Mouse (Mus musculus): ENCODE measurements around the gene Cenpc1. TPM values are rescaled to one million over a fixed set of nuclear protein-coding genes. Genes with fewer than 3 reads are reported as not detected.

Cenpc1 gene
- polyA plus RNA-seq, 1 experiment from 2014 or later = 10.4 TPM

GRCm38 (mm10) chr5:85987516-85987863 lies 77.9 kb downstream of the Cenpc1 start:
- TF ChIP-seq CTCF (IDR thresholded peaks at IDR 0.05; ENCODE audit: low read depth) = no peak
- Histone ChIP-seq H3K4me2 (replicated peaks; ENCODE audit: low read depth) (no peak overlapping the region), H3K4me3 (ENCODE audit: low read depth, low read length) (no peak overlapping the region), H3K4me1 (replicated peaks; ENCODE audit: control insufficient read depth, insufficient read depth, low read length) (no peaks in the 10 kb centered on the region), H3K9ac (ENCODE audit: low read depth, low read length) (no peak overlapping the region), H3K27me3 (replicated peaks; ENCODE audit: control insufficient read depth, insufficient read depth, low read length) (no peaks in the 10 kb centered on the region), H3K36me3 (ENCODE audit: control insufficient read depth, insufficient read depth) (no peaks in the 10 kb centered on the region), H3K9me3 (ENCODE audit: control insufficient read depth) (no peaks in the 10 kb centered on the region), H3K27ac (ENCODE audit: low read depth, low read length) (no peak overlapping the region)
- 80% methylated on average over 2 of the region's 2 CpGs for WGBS
- no peak for ATAC-seq

- no peak for TF ChIP-seq CTCF (IDR thresholded peaks at IDR 0.05; ENCODE audit: low read depth)
- 70% methylated on average over 4 of the region's 4 CpGs for WGBS
- no peaks in the 10 kb centered on the region for H3K4me1 ChIP-seq (replicated peaks; ENCODE audit: control insufficient read depth, insufficient read depth, low read length)
- H3K9me3 ChIP-seq (ENCODE audit: control insufficient read depth) = no peaks in the 10 kb centered on the region
- H3K27ac ChIP-seq (ENCODE audit: low read depth, low read length) = no peak overlapping the region
- H3K36me3 ChIP-seq (ENCODE audit: control insufficient read depth, insufficient read depth) = no peaks in the 10 kb centered on the region
- ATAC-seq = no peak
- no peak overlapping the region for H3K9ac ChIP-seq (ENCODE audit: low read depth, low read length)
- H3K27me3 ChIP-seq (replicated peaks; ENCODE audit: control insufficient read depth, insufficient read depth, low read length) = no peaks in the 10 kb centered on the region
- no peak overlapping the region for H3K4me2 ChIP-seq (replicated peaks; ENCODE audit: low read depth)
- H3K4me3 ChIP-seq (ENCODE audit: low read depth, low read length) = no peak overlapping the region
These were observed 78.5 kb downstream of the Cenpc1 start for GRCm38 (mm10) chr5:85986734-85987515.

- Histone ChIP-seq H3K9ac (ENCODE audit: low read depth, low read length) (no peak overlapping the region), H3K27ac (ENCODE audit: low read depth, low read length) (no peak overlapping the region), H3K9me3 (ENCODE audit: control insufficient read depth) (no peaks in the 10 kb centered on the region), H3K4me2 (replicated peaks; ENCODE audit: low read depth) (no peak overlapping the region), H3K4me3 (ENCODE audit: low read depth, low read length) (no peak overlapping the region), H3K27me3 (replicated peaks; ENCODE audit: control insufficient read depth, insufficient read depth, low read length) (no peaks in the 10 kb centered on the region), H3K4me1 (replicated peaks; ENCODE audit: control insufficient read depth, insufficient read depth, low read length) (no peaks in the 10 kb centered on the region), H3K36me3 (ENCODE audit: control insufficient read depth, insufficient read depth) (no peaks in the 10 kb centered on the region)
- 62% methylated on average over 8 of the region's 8 CpGs for WGBS
- ATAC-seq = no peak
- TF ChIP-seq CTCF (IDR thresholded peaks at IDR 0.05; ENCODE audit: low read depth) = no peak
These were observed 87.5 kb downstream of the Cenpc1 start for GRCm38 (mm10) chr5:85977646-85978426.

- H3K4me2 ChIP-seq (replicated peaks; ENCODE audit: low read depth) = no peak overlapping the region
- no peak overlapping the region for H3K4me3 ChIP-seq (ENCODE audit: low read depth, low read length)
- H3K36me3 ChIP-seq (ENCODE audit: control insufficient read depth, insufficient read depth) = no peaks in the 10 kb centered on the region
- H3K9ac ChIP-seq (ENCODE audit: low read depth, low read length) = no peak overlapping the region
- TF ChIP-seq CTCF (IDR thresholded peaks at IDR 0.05; ENCODE audit: low read depth) = no peak
- ATAC-seq = no peak
- WGBS = 85% methylated on average over 7 of the region's 7 CpGs
- H3K27ac ChIP-seq (ENCODE audit: low read depth, low read length) = no peak overlapping the region
- H3K4me1 ChIP-seq (replicated peaks; ENCODE audit: control insufficient read depth, insufficient read depth, low read length) = no peaks in the 10 kb centered on the region
- H3K27me3 ChIP-seq (replicated peaks; ENCODE audit: control insufficient read depth, insufficient read depth, low read length) = no peaks in the 10 kb centered on the region
- no peaks in the 10 kb centered on the region for H3K9me3 ChIP-seq (ENCODE audit: control insufficient read depth)
These were observed 102.6 kb downstream of the Cenpc1 start for GRCm38 (mm10) chr5:85962791-85963190.

Other genes with a start within 250 kb of the Cenpc1 start
- gene Stap1, start 6.2 kb upstream of the Cenpc1 start, polyA plus RNA-seq (2015; fragmentation: Nextera tagmentation; extraction: Ambion mirVana) = 0.39 and 0.42 TPM in 2 replicates
- gene Uba6, start 107.2 kb upstream of the Cenpc1 start, polyA plus RNA-seq (2015; fragmentation: Nextera tagmentation; extraction: Ambion mirVana) = 4.9 and 5.2 TPM in 2 replicates
- gene Gnrhr, start 132.3 kb upstream of the Cenpc1 start, polyA plus RNA-seq (2015; fragmentation: Nextera tagmentation; extraction: Ambion mirVana) = not detected in 2 replicates
- not detected in 2 replicates for gene Tmprss11c, start 223.7 kb upstream of the Cenpc1 start, polyA plus RNA-seq (2015; fragmentation: Nextera tagmentation; extraction: Ambion mirVana)